Mouse (Mus musculus) midbrain, embryonic 13.5 days (tissue): Measurements from ENCODE around the gene Slc13a5. TPM values are rescaled to one million over a fixed set of nuclear protein-coding genes. Genes with fewer than 3 reads are reported as not detected.
A peak's percentile ranks its signal among the peaks of the same experiment; 100 is the strongest.

Experiments used
- ATAC-seq: fragments of 200-750 bp; cut with Nextera tagmentation; 2 replicates; pipeline ENCODE4 v1.8.0; 2017; ENCODE audit warnings: mild to moderate bottlenecking, moderate TSS enrichment, moderate library complexity
- H3K27ac ChIP-seq: fragments of 300-500 bp; sonication (generic); 2 replicates; pipeline ENCODE4 v1.5.1; 2015; ENCODE audit warnings: inconsistent platforms, mild to moderate bottlenecking, moderate library complexity
- H3K27me3 ChIP-seq: fragments of 300-500 bp; sonication (generic); 2 replicates; pipeline ENCODE4 v1.6.1; 2015; ENCODE audit warnings: mild to moderate bottlenecking, inconsistent platforms
- H3K36me3 ChIP-seq: fragments of 300-500 bp; sonication (generic); 2 replicates; pipeline ENCODE4 v1.6.1; 2015; ENCODE audit warnings: mild to moderate bottlenecking, inconsistent platforms
- H3K4me1 ChIP-seq: fragments of 300-500 bp; sonication (generic); replicated peaks from 2 replicates; pipeline ENCODE4 v1.6.1; 2015; ENCODE audit warnings: inconsistent platforms
- H3K4me2 ChIP-seq: fragments of 300-500 bp; sonication (generic); replicated peaks from 2 replicates; pipeline ENCODE4 v1.6.1; 2015; ENCODE audit warnings: moderate library complexity, mild to moderate bottlenecking, inconsistent platforms
- H3K4me3 ChIP-seq: fragments of 300-500 bp; sonication (generic); replicated peaks from 2 replicates; pipeline ENCODE4 v1.5.1; 2015; ENCODE audit warnings: mild to moderate bottlenecking, inconsistent platforms
- H3K9ac ChIP-seq: fragments of 300-500 bp; sonication (generic); replicated peaks from 2 replicates; pipeline ENCODE4 v1.6.1; 2015; ENCODE audit warnings: mild to moderate bottlenecking, inconsistent platforms
- H3K9me3 ChIP-seq: fragments of 300-500 bp; sonication (generic); 2 replicates; pipeline ENCODE4 v1.6.1; 2016; ENCODE audit warnings: mild to moderate bottlenecking, inconsistent platforms
- WGBS: fragments of 180-500 bp; shearing (Covaris S2); methylation state at CpG from one replicate; pipeline ENCODE4 v1.1.7; 2015; 5-methylcytosine and 5-hydroxymethylcytosine counted together
- polyA plus RNA-seq: library from polyadenylated mRNA; unstranded; fragments of >200 nt; fragmentation: Nextera tagmentation; extraction: Ambion mirVana; gene quantifications from 2 replicates; pipeline ENCODE4 v1.2.1, GENCODE M21; 2015

Gene Slc13a5
- polyA plus RNA-seq, 1 experiment from 2014 or later: 0.69 TPM

DNA sequence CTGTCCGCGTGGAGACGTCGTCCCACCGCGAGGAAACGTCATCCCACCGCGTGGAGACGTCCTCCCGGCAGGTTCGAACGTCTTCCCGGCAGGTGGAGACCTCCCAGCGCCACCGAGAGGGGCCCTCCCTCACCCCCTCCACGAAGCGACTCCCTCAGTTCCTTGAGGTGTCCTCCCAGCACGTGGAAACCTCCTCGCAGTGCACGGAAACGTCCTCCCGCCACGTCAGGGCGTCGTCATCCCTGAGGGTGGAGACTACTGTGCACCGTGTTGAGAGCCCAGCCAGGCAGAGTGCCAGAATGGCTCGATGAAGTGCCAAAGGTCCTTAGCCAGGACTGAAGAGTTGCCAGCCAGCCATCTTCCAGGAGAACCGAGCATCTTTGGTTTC, 51.6 kb downstream of the Slc13a5 start, which contains the start of gene Med31:
TSS of gene Med31 (minus strand) at position 183 of the 388 bp plus-strand sequence.
- Histone ChIP-seq H3K36me3 (peaks cover 16% of the 10 kb centered on the region), H3K4me2 (peak within 1 kb of the TSS; percentile 86), H3K9ac (peak within 1 kb of the TSS; percentile 79), H3K27ac (peak within 1 kb of the TSS; percentile 82), H3K4me3 (peak within 1 kb of the TSS; percentile 73), H3K4me1 (peaks cover 30% of the 10 kb centered on the region), H3K9me3 (no peaks in the 10 kb centered on the region), H3K27me3 (no peaks in the 10 kb centered on the region)
- peak; percentile 88 for ATAC-seq
- 3% methylated on average over 29 of the region's 29 CpGs for WGBS

DNA sequence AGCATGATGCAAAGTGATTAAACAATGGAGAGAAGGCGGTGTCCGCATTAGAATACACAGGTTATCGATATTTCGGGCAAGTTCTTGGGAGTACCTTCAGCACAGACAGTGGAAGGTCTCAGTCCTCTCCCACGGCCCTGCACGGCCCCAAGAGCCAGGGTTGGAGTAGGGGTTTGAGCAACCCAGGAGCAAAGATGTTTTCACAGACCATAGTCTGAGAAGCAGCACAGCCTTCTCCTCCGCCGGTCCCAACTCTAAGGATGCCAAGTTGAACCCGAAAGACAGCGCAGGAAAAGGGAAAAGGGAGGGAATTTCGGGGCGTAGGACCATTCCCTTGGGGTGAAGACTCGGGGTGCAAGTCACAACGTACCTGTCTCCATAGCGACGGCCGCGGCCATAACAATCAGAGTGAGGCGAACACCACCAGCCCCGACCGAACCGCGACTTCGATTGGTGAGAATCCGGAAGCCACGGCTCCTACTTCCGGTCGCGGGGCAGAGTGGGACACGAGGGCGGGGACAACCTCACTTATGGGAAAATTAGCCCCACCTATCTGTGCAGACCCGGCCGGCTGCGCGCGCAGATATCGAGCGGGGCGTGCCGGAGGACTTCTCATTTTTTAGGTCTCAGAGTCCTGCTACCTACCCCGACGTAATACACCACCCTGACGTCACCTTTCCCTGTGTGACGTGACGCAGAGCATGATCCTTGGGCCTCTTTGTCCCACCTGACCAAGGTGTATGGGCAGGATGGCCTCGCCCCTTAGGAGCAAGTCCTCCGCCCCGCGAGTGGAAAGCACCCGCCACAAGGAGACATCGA, 52.2 kb downstream of the Slc13a5 start:
- Histone ChIP-seq H3K4me2 (peak overlapping the region; percentile 86), H3K36me3 (peaks cover 22% of the 10 kb centered on the region), H3K4me1 (peaks cover 30% of the 10 kb centered on the region), H3K4me3 (peak overlapping the region; percentile 73), H3K9ac (peak overlapping the region; percentile 79), H3K27me3 (no peaks in the 10 kb centered on the region), H3K9me3 (no peaks in the 10 kb centered on the region), H3K27ac (peak overlapping the region; percentile 82)
- under 1% methylated on average over 51 of the region's 51 CpGs for WGBS
- ATAC-seq: peak; percentile 96

DNA sequence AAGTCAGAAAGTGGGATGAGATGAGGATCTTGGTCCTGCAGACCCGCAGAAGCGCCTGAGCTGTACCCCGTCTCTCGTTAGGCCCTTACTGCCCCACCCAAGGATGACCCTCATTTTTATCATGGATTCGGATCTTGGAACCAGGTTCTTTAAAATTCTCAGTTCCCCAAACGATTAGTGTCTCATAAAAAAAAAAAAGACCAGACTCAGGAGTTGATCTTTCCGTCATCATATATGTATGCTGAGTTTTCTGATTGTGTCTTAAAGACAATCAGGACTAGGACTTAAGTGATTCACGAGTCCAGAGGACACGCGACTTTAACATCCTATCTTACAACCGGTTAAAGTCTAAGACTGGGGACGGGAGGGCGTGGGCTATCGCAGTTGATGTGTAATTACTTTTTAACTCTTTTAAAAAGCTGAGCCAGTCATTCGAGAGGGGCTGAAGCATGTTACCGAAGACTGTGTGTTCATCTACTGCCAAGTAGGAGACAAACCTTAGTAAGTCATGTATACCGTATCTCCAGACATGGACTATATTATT, 59.1 kb downstream of the Slc13a5 start:
- Histone ChIP-seq H3K27ac (peak overlapping the region; percentile 82; the same call in 1 of the 2 replicates), H3K9me3 (no peaks in the 10 kb centered on the region), H3K9ac (peak overlapping the region; percentile 94), H3K4me2 (peak overlapping the region; percentile 92), H3K4me1 (peaks cover 41% of the 10 kb centered on the region), H3K36me3 (peaks cover 25% of the 10 kb centered on the region), H3K4me3 (peak overlapping the region; percentile 93), H3K27me3 (no peaks in the 10 kb centered on the region)
- WGBS: 22% methylated on average over 17 of the region's 17 CpGs
- no peak for ATAC-seq

DNA sequence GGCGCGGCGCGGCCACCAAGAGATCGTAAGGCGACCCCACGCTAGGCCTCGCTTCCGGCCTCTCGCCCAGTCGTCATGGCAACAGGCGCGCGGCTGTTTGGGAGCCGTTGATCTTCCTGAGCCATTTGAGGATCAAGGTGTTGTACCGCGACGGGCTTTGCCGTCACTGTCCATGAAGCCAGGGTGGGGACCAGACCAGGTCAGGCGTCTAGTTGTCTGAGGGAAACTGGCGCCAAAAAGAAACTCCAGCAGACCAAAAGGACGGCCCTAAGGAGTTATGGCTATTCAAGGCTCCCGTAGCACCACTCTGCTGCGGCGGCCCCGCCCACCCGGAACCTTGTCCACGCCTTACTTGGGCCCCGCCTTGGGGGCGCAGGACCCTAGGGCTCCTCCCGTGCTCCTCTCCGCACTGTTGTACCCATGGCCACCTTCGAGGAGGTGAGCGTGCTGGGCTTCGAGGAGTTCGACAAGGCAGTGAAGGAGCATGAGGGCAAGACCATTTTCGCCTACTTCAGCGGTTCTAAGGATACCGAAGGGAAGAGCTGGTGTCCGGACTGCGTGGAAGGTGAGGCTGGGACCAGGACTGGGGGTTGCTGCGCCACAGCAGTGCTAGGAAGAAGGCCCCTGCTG, 59.7 kb downstream of the Slc13a5 start, which contains the start of the genes 4933427D14Rik and Txndc17:
TSS of gene 4933427D14Rik (minus strand) at position 256 of the 630 bp plus-strand sequence.
TSS of gene Txndc17 (plus strand) at position 344 of the 630 bp plus-strand sequence.
- Histone ChIP-seq H3K4me1 (peaks cover 41% of the 10 kb centered on the region), H3K27me3 (no peaks in the 10 kb centered on the region), H3K4me3 (peak within 1 kb of the TSS; percentile 93), H3K4me2 (peak within 1 kb of the TSS; percentile 92), H3K9ac (peak within 1 kb of the TSS; percentile 94), H3K36me3 (peaks cover 25% of the 10 kb centered on the region), H3K27ac (peak within 1 kb of the TSS; percentile 82), H3K9me3 (no peaks in the 10 kb centered on the region)
- peak; percentile 93 for ATAC-seq
- under 1% methylated on average over 42 of the region's 42 CpGs for WGBS

DNA sequence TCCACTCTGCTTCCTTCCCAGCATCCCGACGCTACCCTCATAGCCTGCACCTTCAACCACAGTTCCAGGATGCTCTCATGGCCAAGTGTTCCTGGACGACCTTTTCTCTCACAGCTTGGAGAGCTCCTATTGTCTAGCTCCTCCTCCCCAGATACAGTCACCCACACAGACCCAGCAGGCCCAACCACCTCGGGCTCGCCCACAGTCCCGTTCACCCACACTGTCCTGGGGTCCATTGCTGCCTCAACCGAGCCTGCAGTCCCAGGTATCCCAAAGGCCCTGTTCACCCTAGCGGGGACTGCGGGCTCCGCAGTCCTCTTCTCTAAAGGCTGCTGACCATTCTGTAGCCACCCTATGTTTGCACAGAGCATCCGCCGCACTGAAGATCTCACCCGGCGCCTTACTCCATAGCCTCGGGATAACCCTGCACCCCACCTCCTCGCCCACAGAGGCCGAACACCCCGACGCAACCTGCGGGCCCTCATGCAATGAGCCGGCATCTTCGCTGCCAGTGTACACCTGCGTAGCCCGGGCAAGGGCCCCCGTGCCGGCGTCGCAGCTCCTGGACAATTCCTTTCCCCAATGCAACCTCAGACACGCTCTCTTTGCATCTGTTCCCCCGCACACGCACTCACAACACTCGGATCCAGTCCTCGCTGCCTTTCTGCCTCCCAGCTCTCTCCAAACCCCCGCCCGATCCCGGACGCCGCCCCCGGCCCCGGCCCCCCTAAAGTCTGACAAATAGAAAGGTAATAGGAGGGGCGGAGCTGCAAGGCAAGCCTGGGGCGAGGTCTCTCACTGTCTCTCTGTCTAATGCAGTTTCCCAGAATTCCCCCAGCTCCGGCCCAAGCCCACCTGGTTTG, 60.5 kb downstream of the Slc13a5 start, which contains the start of gene Gm43951:
TSS of gene Gm43951 (minus strand) at position 500 of the 863 bp plus-strand sequence.
- peak within 1 kb of the TSS; percentile 94 for H3K9ac ChIP-seq
- peak within 1 kb of the TSS; percentile 92 for H3K4me2 ChIP-seq
- peak within 1 kb of the TSS; percentile 82 for H3K27ac ChIP-seq
- no peaks in the 10 kb centered on the region for H3K27me3 ChIP-seq
- H3K9me3 ChIP-seq: no peaks in the 10 kb centered on the region
- peaks cover 41% of the 10 kb centered on the region for H3K4me1 ChIP-seq
- WGBS: 1% methylated on average over 43 of the region's 43 CpGs
- peak; percentile 67 for ATAC-seq
- peak within 1 kb of the TSS; percentile 93 for H3K4me3 ChIP-seq
- H3K36me3 ChIP-seq: peaks cover 26% of the 10 kb centered on the region

DNA sequence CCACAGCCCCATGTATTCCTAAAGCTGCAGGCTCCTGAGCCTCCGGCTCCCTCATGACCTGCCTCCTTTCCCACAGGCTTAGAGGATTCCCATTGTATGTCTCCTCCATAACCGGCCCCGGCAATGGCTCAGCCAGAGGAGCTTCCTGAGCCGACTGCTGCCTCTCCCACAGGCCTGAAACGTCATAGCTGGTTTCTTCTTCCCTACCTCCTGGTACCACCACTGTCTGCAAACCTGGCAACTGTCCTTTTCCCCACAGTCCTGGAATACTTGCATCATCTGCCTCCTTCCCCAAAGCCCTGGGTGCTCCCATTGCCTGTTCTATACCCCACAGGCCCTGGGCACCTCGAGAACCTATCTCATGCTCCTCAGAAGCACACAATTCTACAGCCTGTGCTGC, 61.8 kb downstream of the Slc13a5 start:
- no peak for ATAC-seq
- no peaks in the 10 kb centered on the region for H3K27me3 ChIP-seq
- peak overlapping the region; percentile 93 for H3K4me3 ChIP-seq
- H3K4me1 ChIP-seq: peaks cover 41% of the 10 kb centered on the region
- H3K36me3 ChIP-seq: peaks cover 20% of the 10 kb centered on the region
- H3K9me3 ChIP-seq: no peaks in the 10 kb centered on the region
- peak overlapping the region; percentile 92 for H3K4me2 ChIP-seq
- H3K9ac ChIP-seq: peak overlapping the region; percentile 94
- no peak overlapping the region for H3K27ac ChIP-seq
- 63% methylated on average over 6 of the region's 6 CpGs for WGBS

DNA sequence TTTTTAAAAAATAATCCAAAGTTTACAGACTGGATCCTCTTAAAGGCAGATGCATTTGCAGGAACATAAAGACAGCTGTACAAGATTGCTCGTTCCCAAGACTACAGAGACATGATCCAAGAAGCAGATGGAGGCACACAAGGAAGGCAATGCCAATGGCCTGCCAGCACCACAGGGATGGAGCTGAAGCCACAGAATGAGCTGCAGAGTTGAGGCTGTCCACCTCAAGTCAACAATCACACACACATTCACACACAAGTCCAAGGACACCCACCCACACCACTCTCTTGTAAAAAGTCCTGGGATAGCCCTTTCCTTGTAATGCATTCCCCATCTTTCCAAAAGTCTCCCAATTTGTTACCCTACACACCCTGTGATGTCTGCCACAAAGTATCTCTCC, 63.6 kb downstream of the Slc13a5 start:
- H3K27ac ChIP-seq: no peak overlapping the region
- H3K27me3 ChIP-seq: no peaks in the 10 kb centered on the region
- H3K4me2 ChIP-seq: no peak overlapping the region
- 45% methylated on average over 1 of the region's 1 CpGs for WGBS
- no peak overlapping the region for H3K9ac ChIP-seq
- peaks cover 19% of the 10 kb centered on the region for H3K36me3 ChIP-seq
- no peaks in the 10 kb centered on the region for H3K9me3 ChIP-seq
- no peak for ATAC-seq
- peaks cover 38% of the 10 kb centered on the region for H3K4me1 ChIP-seq
- H3K4me3 ChIP-seq: no peak overlapping the region

DNA sequence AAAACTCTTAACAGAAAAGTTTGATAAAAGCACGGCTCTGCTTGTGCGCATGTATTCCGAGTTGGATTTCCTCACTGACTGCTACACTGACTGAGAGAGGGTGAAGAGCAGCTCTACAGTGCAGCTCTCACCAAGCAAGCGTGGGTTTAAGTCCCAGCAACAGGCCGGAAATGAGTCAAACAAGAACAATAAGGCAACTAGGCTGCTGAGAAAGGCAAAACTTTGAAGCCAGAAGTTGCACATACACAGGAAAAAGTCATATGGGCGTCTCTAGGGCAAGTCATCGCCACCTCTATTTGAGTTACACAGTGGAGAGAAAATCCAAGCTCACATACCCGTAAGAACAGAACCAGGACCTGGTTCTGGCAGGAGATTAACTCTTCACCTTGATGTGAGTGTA, 70.5 kb downstream of the Slc13a5 start:
- H3K4me2 ChIP-seq: no peak overlapping the region
- no peak overlapping the region for H3K4me3 ChIP-seq
- WGBS: 90% methylated on average over 8 of the region's 8 CpGs
- H3K27me3 ChIP-seq: no peaks in the 10 kb centered on the region
- no peak overlapping the region for H3K9ac ChIP-seq
- H3K9me3 ChIP-seq: no peaks in the 10 kb centered on the region
- peaks cover 45% of the 10 kb centered on the region for H3K36me3 ChIP-seq
- H3K4me1 ChIP-seq: peaks cover 2% of the 10 kb centered on the region; the same call in 1 of the 2 replicates
- no peak overlapping the region for H3K27ac ChIP-seq
- no peak for ATAC-seq

DNA sequence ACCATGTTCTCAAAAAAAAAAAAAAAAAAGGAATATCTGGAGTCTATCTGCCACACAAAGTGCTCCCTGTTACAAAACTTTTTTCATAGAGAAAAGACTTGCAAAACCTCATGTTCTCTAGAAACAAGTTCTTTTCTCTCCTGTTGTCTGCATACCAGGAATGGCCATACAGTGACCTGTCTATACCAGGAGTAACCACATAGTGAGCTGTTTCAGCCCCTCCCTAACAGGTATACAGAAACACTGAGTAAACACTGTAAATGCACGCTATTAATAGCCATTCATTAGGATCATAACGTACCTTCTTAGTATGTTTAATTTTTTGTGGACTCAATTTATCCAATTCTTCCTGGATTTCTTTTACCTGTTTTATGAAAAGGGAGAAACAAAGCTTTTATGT, 72.8 kb downstream of the Slc13a5 start:
- Histone ChIP-seq H3K9ac (no peak overlapping the region), H3K4me3 (no peak overlapping the region), H3K27me3 (no peaks in the 10 kb centered on the region), H3K36me3 (peaks cover 57% of the 10 kb centered on the region), H3K4me1 (peaks cover 2% of the 10 kb centered on the region; the same call in 1 of the 2 replicates), H3K27ac (no peak overlapping the region), H3K4me2 (no peak overlapping the region), H3K9me3 (no peaks in the 10 kb centered on the region)
- ATAC-seq: no peak
- 89% methylated on average over 2 of the region's 2 CpGs for WGBS
